Mouse (Mus musculus) adipocyte (in vitro differentiated cells): Measurements from ENCODE around the gene Znrf2.
"Not testable (repeated sequence)": the region's sequence is repeated elsewhere in the genome, so short reads cannot be mapped to it uniquely, and the experiment has no call there.

ENCODE experiments used
- DNase-seq: peaks from one replicate; pipeline ENCODE4 v3.0.0-alpha.2; 2016; ENCODE audit warnings: low spot score

The Znrf2 gene

GRCm38 (mm10) chr6:54849179-54850156, 32.8 kb downstream of the Znrf2 start:
- no peak for DNase-seq

GRCm38 (mm10) chr6:54851778-54852177, 35.1 kb downstream of the Znrf2 start:
- DNase-seq: no peak

GRCm38 (mm10) chr6:54852669-54853068, 36.0 kb downstream of the Znrf2 start:
- no peak for DNase-seq

GRCm38 (mm10) chr6:54854859-54855258, 38.1 kb downstream of the Znrf2 start:
- no peak for DNase-seq

- peak; percentile 78 for DNase-seq
Observed at GRCm38 (mm10) chr6:54855801-54856583, 39.3 kb downstream of the Znrf2 start.

GRCm38 (mm10) chr6:54859159-54859558, 42.4 kb downstream of the Znrf2 start:
- DNase-seq: not testable (repeated sequence)

GRCm38 (mm10) chr6:54860180-54860579, 43.5 kb downstream of the Znrf2 start:
- DNase-seq: no peak

GRCm38 (mm10) chr6:54866731-54867410, 50.2 kb downstream of the Znrf2 start:
- peak; percentile 39 for DNase-seq

GRCm38 (mm10) chr6:54867411-54867745, 50.7 kb downstream of the Znrf2 start:
- DNase-seq: no peak

GRCm38 (mm10) chr6:54873029-54873428, 56.3 kb downstream of the Znrf2 start:
- DNase-seq: no peak

GRCm38 (mm10) chr6:54876782-54877181, 60.1 kb downstream of the Znrf2 start:
- DNase-seq: no peak

- no peak for DNase-seq
Observed at GRCm38 (mm10) chr6:54877651-54878050, 60.9 kb downstream of the Znrf2 start.

GRCm38 (mm10) chr6:54878546-54878945, 61.8 kb downstream of the Znrf2 start:
- DNase-seq: no peak

GRCm38 (mm10) chr6:54880086-54880485, 63.4 kb downstream of the Znrf2 start:
- DNase-seq: peak; percentile 88

- DNase-seq: no peak
Observed at GRCm38 (mm10) chr6:54883424-54883823, 66.7 kb downstream of the Znrf2 start.

GRCm38 (mm10) chr6:54886195-54886594, 69.5 kb downstream of the Znrf2 start:
- no peak for DNase-seq

- no peak for DNase-seq
Observed at GRCm38 (mm10) chr6:54890221-54890620, 73.5 kb downstream of the Znrf2 start.

- DNase-seq: no peak
Observed at GRCm38 (mm10) chr6:54891384-54891783, 74.7 kb downstream of the Znrf2 start.

GRCm38 (mm10) chr6:54900256-54900655, 83.5 kb downstream of the Znrf2 start:
- DNase-seq: no peak

GRCm38 (mm10) chr6:54902547-54902946, 85.8 kb downstream of the Znrf2 start:
- no peak for DNase-seq

- peak; percentile 17 for DNase-seq
Observed at GRCm38 (mm10) chr6:54906053-54907040, 89.6 kb downstream of the Znrf2 start.
